Mouse (Mus musculus) testis, adult 2 months (tissue): Measurements from ENCODE around the gene Col23a1.

ENCODE experiments used
- CTCF ChIP-seq: fragments of 200-500 bp; IDR thresholded peaks from 2 replicates; pipeline ENCODE4 v1.5.1; 2012; ENCODE audit warnings: low read depth, mild to moderate bottlenecking, inconsistent platforms, low read length, moderate library complexity; ENCODE audit not compliant: control insufficient read depth, insufficient read depth, insufficient replicate concordance
- POLR2A ChIP-seq: fragments of 200-500 bp; IDR thresholded peaks from 2 replicates; pipeline ENCODE4 v1.6.1; 2012; ENCODE audit warnings: low read depth, mild to moderate bottlenecking, inconsistent platforms, low read length, moderate library complexity; ENCODE audit not compliant: control insufficient read depth

DNA sequence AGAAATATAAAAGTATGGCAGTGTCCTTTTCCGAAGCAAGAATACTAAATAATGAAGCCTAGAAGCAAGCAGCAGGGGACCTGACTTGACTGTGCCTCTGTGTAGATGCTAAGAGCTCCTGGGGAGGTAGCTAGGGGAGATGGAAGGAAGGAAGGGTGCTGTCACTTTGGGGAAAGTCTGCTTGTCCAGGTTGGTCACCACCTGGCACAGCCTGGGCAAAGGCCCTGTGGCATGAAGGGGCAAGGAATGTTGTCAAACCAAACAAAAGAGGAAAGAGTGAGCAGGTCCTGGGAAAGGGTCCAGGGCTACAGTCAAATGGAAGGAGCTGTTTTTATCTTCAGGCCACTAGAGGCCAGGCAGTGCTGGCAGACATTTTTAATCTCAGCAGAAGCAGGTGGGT lies 297.3 kb downstream of the Col23a1 start:
- no peak for TF ChIP-seq CTCF
- no peak for TF ChIP-seq POLR2A
